Mouse (Mus musculus) limb, embryonic 10.5 days (tissue): ENCODE measurements around the gene Srms. TPM values are rescaled to one million over a fixed set of nuclear protein-coding genes. Genes with fewer than 3 reads are reported as not detected.
A peak's percentile ranks its signal among the peaks of the same experiment; 100 is the strongest.
"Not testable (repeated sequence)": the region's sequence is repeated elsewhere in the genome, so short reads cannot be mapped to it uniquely, and the experiment has no call there.

Experiments used
- DNase-seq: peaks from one replicate; pipeline ENCODE4 v3.0.0-alpha.2; 2017; ENCODE audit warnings: low spot score
- H3K27ac ChIP-seq: fragments of 300-500 bp; sonication (generic); 2 replicates; pipeline ENCODE4 v1.5.1; 2016; ENCODE audit warnings: mild to moderate bottlenecking
- H3K27me3 ChIP-seq: fragments of 300-500 bp; sonication (generic); 2 replicates; pipeline ENCODE4 v1.6.1; 2016; ENCODE audit warnings: low read depth, mild to moderate bottlenecking; ENCODE audit not compliant: poor library complexity, severe bottlenecking
- H3K36me3 ChIP-seq: fragments of 300-500 bp; sonication (generic); 2 replicates; pipeline ENCODE4 v1.6.1; 2016; ENCODE audit warnings: mild to moderate bottlenecking, moderate library complexity
- H3K4me1 ChIP-seq: fragments of 300-500 bp; sonication (generic); 2 replicates; pipeline ENCODE4 v1.6.1; 2016
- H3K4me3 ChIP-seq: fragments of 300-500 bp; sonication (generic); 2 replicates; pipeline ENCODE4 v1.5.1; 2016; ENCODE audit warnings: mild to moderate bottlenecking, moderate library complexity
- H3K9me3 ChIP-seq: fragments of 300-500 bp; sonication (generic); replicated peaks from 2 replicates; pipeline ENCODE4 v1.6.1; 2016; ENCODE audit warnings: mild to moderate bottlenecking
- WGBS: fragments of 180-500 bp; shearing (Covaris S2); methylation state at CpG from one replicate; pipeline ENCODE4 v1.1.7; 2016; 5-methylcytosine and 5-hydroxymethylcytosine counted together
- polyA plus RNA-seq: library from polyadenylated mRNA; unstranded; fragments of >200 nt; fragmentation: Nextera tagmentation; extraction: Ambion mirVana; gene quantifications from 2 replicates; pipeline ENCODE4 v1.2.1, GENCODE M21; 2016

Srms gene
- polyA plus RNA-seq, 1 experiment from 2014 or later = 1.6 TPM

DNA sequence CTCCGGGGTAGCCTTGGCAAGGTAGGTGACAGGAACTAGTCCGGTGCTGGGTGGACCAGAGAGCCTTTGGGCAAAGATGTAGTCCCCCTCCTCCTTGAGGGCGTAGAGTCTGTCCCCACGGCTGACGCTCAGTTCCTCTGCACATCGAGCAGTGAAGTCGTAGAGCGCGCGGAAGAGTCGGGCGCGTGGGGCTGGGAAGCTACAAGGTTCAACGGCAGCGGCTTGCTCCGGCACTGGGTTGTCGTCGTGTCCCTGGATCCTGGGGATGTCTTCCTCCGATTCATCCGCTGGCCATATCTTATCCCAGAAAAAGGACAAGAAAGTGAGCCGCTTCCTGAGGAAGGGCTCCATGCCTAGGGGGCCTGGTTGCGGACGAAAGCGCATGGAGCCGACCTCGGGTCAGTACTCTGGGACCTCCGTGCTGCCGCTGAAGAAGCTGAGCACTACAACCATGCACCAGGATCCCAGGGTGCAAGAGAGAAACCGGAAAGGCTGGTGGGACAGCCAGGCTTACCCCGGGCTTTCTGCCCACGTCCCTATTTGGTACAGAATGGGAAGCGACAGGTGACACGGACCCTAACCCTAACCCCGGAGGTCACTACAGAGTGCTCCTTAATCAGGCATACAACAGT is 480 bp downstream of the Srms start:
- no peaks in the 10 kb centered on the region for H3K9me3 ChIP-seq
- peak overlapping the region; percentile 62; the same call in 1 of the 2 replicates for H3K27ac ChIP-seq
- 5% methylated on average over 34 of the region's 34 CpGs for WGBS
- H3K4me1 ChIP-seq = peaks cover 31% of the 10 kb centered on the region
- H3K27me3 ChIP-seq = peaks cover 60% of the 10 kb centered on the region
- peak overlapping the region; percentile 48 for H3K4me3 ChIP-seq
- H3K36me3 ChIP-seq = no peaks in the 10 kb centered on the region
- no peak for DNase-seq

- H3K4me1 ChIP-seq = peaks cover 8% of the 10 kb centered on the region
- no peaks in the 10 kb centered on the region for H3K36me3 ChIP-seq
- peaks cover 24% of the 10 kb centered on the region for H3K27me3 ChIP-seq
- WGBS = 82% methylated on average over 9 of the region's 9 CpGs
- H3K4me3 ChIP-seq = no peak overlapping the region
- H3K9me3 ChIP-seq = no peaks in the 10 kb centered on the region
- H3K27ac ChIP-seq = no peak overlapping the region
- no peak for DNase-seq
Measured at GRCm38 (mm10) chr2:181206118-181206517, 6.9 kb downstream of the Srms start.

DNA sequence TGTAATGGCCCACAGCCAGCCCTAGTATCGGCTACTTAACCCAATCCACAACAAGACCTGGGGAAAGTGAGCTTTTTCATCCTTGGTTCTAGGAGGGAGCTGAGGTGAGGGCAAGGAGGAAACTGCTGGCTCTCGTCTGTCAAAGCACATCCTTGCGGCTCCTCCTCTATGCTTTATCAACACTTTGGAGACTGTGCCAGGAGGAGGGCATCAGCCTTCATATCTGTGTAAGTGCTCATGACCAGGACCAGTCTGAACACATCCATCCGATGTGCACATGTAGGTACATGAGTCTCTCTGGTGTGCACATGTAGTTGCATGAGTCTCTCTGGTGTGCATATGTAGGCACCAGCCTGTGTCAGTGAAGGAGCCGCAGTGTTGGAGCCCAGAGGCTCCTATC is 7.3 kb downstream of the Srms start:
- 85% methylated on average over 5 of the region's 5 CpGs for WGBS
- H3K4me3 ChIP-seq = no peak overlapping the region
- H3K36me3 ChIP-seq = no peaks in the 10 kb centered on the region
- H3K9me3 ChIP-seq = no peaks in the 10 kb centered on the region
- H3K4me1 ChIP-seq = 0 out of 2 replicates have a peak, but pooled peaks cover 7% of the 10 kb centered on the region
- H3K27ac ChIP-seq = no peak overlapping the region
- peaks cover 21% of the 10 kb centered on the region for H3K27me3 ChIP-seq
- DNase-seq = no peak

DNA sequence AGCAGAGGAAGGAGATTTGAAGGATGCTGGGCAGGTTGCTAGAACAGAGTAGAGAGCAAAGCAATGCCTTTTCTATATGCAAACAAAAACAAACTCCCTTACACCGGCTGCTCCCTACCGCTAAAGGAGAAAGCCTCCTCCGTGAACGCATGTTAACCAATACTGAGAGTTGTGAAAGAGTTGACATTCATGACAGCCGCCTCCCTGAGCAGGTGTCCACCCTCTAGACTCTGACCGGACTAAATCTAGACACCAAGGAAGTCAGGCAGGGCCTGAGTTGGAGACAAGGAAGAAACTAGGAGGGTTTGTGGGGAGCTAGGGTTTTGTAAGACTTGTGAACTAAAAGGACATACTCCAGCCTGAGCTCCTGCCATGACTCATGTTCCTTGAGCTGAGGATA is 10.1 kb downstream of the Srms start:
- DNase-seq = no peak
- H3K4me1 ChIP-seq = 0 out of 2 replicates have a peak, but pooled peaks cover 2% of the 10 kb centered on the region
- no peaks in the 10 kb centered on the region for H3K9me3 ChIP-seq
- WGBS = 90% methylated on average over 6 of the region's 6 CpGs
- no peak overlapping the region for H3K27ac ChIP-seq
- no peak overlapping the region for H3K4me3 ChIP-seq
- peaks cover 6% of the 10 kb centered on the region; the same call in 1 of the 2 replicates for H3K27me3 ChIP-seq
- no peaks in the 10 kb centered on the region for H3K36me3 ChIP-seq

- no peak for DNase-seq
- Histone ChIP-seq H3K36me3 (no peaks in the 10 kb centered on the region), H3K27ac (no peak within 1 kb of the TSS), H3K4me3 (no peak within 1 kb of the TSS), H3K27me3 (peaks cover 6% of the 10 kb centered on the region; the same call in 1 of the 2 replicates), H3K9me3 (no peaks in the 10 kb centered on the region), H3K4me1 (0 out of 2 replicates have a peak, but pooled peaks cover 2% of the 10 kb centered on the region)
- 88% methylated on average over 3 of the region's 3 CpGs for WGBS
Measured at GRCm38 (mm10) chr2:181202422-181202821, 10.6 kb downstream of the Srms start, which contains the start of gene Ptk6. Gene Ptk6 (minus strand): TSS chr2:181202789.

GRCm38 (mm10) chr2:181201606-181202005 is 11.4 kb downstream of the Srms start:
- Histone ChIP-seq H3K9me3 (no peaks in the 10 kb centered on the region), H3K4me1 (no peaks in the 10 kb centered on the region), H3K36me3 (no peaks in the 10 kb centered on the region), H3K4me3 (no peak overlapping the region), H3K27me3 (0 out of 2 replicates have a peak, but pooled peaks cover 3% of the 10 kb centered on the region), H3K27ac (no peak overlapping the region)
- no peak for DNase-seq
- 77% methylated on average over 3 of the region's 3 CpGs for WGBS

- Histone ChIP-seq H3K27me3 (no peaks in the 10 kb centered on the region), H3K4me1 (no peaks in the 10 kb centered on the region), H3K4me3 (no peak overlapping the region), H3K27ac (no peak overlapping the region), H3K36me3 (no peaks in the 10 kb centered on the region), H3K9me3 (no peaks in the 10 kb centered on the region)
- WGBS = 84% methylated on average over 4 of the region's 4 CpGs
- DNase-seq = no peak
Measured at GRCm38 (mm10) chr2:181196628-181197300, 16.2 kb downstream of the Srms start.

- H3K27me3 ChIP-seq = no peaks in the 10 kb centered on the region
- no peak for DNase-seq
- peaks cover 15% of the 10 kb centered on the region for H3K36me3 ChIP-seq
- H3K27ac ChIP-seq = no peak overlapping the region
- no peaks in the 10 kb centered on the region for H3K9me3 ChIP-seq
- WGBS = 84% methylated on average over 3 of the region's 3 CpGs
- H3K4me1 ChIP-seq = peaks cover 15% of the 10 kb centered on the region
- H3K4me3 ChIP-seq = no peak overlapping the region
Measured at GRCm38 (mm10) chr2:181193044-181193443, 19.9 kb downstream of the Srms start.

DNA sequence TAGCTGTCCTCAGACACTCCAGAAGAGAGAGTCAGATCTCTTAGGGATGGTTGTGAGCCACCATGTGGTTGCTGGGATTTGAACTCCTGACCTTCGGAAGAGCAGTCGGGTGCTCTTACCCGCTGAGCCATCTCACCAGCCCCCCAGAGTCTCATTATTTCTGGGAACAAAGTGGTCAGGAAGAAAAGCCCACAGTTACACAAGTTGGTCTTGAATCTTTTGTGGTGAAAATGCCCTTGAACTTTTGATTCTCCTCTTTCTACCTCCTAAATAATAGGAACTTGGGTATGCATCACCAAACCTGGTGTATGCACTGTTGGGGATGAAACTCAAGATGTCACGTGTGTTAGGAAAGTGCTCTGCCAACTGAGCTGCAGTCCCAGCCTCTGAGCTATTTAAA is 21.0 kb downstream of the Srms start:
- no peak overlapping the region for H3K27ac ChIP-seq
- WGBS = 71% methylated on average over 4 of the region's 4 CpGs
- DNase-seq = no peak
- no peaks in the 10 kb centered on the region for H3K27me3 ChIP-seq
- no peak overlapping the region for H3K4me3 ChIP-seq
- peaks cover 16% of the 10 kb centered on the region for H3K4me1 ChIP-seq
- H3K36me3 ChIP-seq = peaks cover 15% of the 10 kb centered on the region
- no peaks in the 10 kb centered on the region for H3K9me3 ChIP-seq

- not testable (repeated sequence) for DNase-seq, H3K27me3 ChIP-seq, H3K9me3 ChIP-seq, H3K27ac ChIP-seq, H3K4me3 ChIP-seq
- peaks cover 16% of the 10 kb centered on the region for H3K4me1 ChIP-seq
- H3K36me3 ChIP-seq = peaks cover 15% of the 10 kb centered on the region
- WGBS = 81% methylated on average over 4 of the region's 4 CpGs
Measured at GRCm38 (mm10) chr2:181191385-181191784, 21.6 kb downstream of the Srms start.

DNA sequence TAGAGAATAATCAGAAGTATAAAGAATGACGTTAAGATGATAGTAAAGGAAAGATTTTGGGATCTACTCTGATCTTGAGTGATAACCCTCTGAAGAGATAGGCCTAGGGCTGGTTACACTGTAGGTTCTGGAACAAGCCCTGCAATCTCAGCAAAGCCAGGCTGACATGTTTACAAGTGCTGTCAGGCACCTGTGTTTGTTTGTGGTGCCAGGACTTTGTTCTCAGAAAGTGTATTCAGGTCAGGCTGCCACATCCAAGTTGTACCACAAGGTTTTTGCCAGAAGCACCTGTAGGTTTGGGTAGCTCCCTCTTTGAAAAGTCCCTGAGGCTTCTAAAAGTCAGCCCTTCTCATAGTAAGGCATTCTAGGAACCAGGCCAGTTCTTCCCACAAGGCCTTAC is 23.7 kb downstream of the Srms start:
- Histone ChIP-seq H3K27ac (no peak overlapping the region; the same call in 1 of the 2 replicates), H3K4me1 (peaks cover 16% of the 10 kb centered on the region), H3K9me3 (no peaks in the 10 kb centered on the region), H3K4me3 (no peak overlapping the region; the same call in 1 of the 2 replicates), H3K27me3 (no peaks in the 10 kb centered on the region), H3K36me3 (peaks cover 15% of the 10 kb centered on the region)
- WGBS = 89% methylated on average over 1 of the region's 1 CpGs
- no peak for DNase-seq

- DNase-seq = peak; percentile 38
- peak overlapping the region; percentile 98 for H3K27ac ChIP-seq
- H3K4me1 ChIP-seq = peaks cover 16% of the 10 kb centered on the region
- peak overlapping the region; percentile 68 for H3K4me3 ChIP-seq
- 53% methylated on average over 2 of the region's 2 CpGs for WGBS
- H3K27me3 ChIP-seq = no peaks in the 10 kb centered on the region
- H3K36me3 ChIP-seq = peaks cover 15% of the 10 kb centered on the region
- no peaks in the 10 kb centered on the region for H3K9me3 ChIP-seq
Measured at GRCm38 (mm10) chr2:181188681-181189080, 24.3 kb downstream of the Srms start.
